Mouse (Mus musculus) layer of hippocampus, postnatal 14 days (tissue): ENCODE data around the gene Eif4a3. TPM values are rescaled to one million over a fixed set of nuclear protein-coding genes. Genes with fewer than 3 reads are reported as not detected.
"Not testable (repeated sequence)": the region's sequence is repeated elsewhere in the genome, so short reads cannot be mapped to it uniquely, and the experiment has no call there.

Experiments
- DNase-seq, 2 experiments: peaks; one replicate each; pipeline ENCODE4 v3.0.0; 2021 to 2022; ENCODE audit warnings: low spot score in 2 of 2, mixed read lengths in 1 of 2
- total RNA-seq, 2 experiments: library from RNA; stranded (reverse); gene quantifications; 2 replicates each; pipeline ENCODE4 v1.2.3; 2021

Eif4a3 gene
- total RNA-seq, 2 experiments from 2014 or later, result 90.1 to 91.0 TPM

DNA sequence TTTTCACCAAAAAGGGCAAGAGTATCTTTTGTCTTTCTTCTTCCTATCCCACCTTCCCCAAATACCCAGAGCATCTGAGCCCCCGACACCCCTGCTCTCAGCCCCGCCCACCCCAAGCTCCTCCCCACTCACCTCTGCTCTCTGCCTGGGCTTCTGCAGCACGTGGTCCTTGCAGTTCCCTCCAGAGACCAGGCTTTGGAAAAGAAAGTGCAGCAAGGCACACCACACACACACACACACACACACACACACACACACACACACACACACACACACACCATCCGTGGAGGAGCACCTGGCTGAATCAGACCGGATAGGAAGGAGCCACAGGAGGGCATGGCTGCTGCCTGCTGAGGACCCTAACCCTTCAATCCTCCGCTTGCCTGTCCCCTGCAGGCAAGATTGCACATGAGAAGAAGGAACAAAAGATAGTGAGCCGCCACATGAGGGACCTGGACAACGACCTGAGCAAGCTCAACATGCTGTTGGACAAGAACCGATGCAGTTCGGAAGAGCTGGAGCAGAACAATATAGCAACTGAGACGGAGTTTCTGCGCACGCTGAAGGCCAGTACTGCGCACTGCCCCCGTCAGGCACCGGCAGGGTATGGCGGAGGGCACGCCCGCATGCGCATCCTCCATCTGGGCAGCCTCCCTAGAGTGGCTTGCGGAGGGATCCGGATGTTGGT, 46.9 kb downstream of the Eif4a3 start:
- DNase-seq, result no peak

DNA sequence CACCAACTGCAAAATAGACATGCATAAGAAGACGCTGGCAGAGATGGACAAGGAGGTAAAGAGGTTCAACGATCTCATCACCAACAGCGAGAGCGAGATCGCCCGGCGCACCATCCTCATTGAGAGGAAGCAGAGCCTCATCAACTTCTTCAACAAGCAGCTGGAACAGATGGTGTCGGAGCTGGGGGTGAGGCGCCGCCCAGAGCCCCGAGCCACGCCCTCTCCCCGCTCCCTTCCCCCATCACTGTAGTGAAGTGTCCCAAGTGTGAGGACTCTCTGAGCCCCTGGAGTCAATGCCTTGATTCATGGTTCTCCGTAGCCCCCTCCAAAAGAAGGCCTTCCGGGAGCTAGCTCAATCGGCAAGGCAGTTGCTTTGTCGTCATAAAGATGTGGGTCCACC, 48.9 kb downstream of the Eif4a3 start:
- DNase-seq, result no peak

DNA sequence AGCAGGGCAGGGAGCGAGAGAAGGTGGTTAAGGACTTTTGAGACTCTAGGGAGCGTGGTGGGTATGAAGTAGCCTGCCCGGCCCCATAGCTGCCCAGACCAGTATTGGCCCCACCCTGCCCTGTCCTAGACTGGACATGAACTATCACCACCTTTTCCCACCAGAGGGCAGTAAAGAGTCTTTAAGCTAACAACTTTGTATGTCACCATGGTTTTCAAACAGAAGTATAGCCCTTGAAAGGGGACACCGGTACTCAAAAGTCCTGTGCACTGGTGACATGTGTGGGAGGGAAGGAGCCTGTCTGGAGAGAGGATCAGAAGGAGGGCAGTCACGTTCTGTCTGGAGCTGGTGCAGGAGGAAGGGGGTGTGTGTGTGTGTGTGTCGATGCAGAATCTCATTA, 50.9 kb downstream of the Eif4a3 start:
- DNase-seq, result peak in 1 of 2 experiments; percentile 64

DNA sequence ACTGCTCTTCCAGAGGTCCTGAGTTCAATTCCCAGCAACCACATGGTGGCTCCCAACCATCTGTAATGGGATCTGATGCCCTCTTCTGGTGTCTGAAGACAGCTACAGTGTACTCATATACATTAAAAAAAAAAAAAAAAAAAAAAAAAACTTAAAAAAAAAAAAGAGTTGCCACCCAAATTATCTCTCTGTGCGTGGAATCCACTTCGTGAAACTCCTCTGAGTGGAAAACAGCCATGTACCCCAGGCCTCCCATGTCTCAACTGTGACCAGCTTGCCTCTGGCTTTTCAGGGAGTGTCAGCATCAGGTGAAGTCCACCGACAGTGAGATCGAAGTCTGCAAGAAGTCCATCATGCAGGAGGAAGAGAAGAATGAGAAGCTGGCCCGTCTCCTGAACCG, 54.3 kb downstream of the Eif4a3 start:
- DNase-seq, result not testable (repeated sequence)

DNA sequence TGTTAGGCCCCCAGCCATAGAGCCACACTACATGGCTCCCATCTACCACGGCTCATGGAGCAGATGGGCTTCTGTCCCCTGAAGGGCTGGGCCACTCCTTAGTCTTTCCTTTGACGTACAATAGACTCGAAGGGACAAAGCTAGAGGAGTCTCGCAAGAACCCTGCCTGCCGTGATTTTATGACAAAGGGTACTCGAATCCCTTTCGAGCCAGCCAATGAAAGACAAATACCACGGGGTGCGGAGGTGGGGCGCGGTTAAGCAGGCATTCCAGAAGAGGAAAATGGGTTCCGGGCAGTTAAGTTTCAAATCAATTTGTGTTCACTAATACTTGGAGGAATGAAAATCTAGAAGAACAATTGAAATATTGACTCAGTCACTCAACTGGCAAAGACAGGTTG, 60.4 kb downstream of the Eif4a3 start:
- no peak for DNase-seq

Other genes with a start within 250 kb of the Eif4a3 start
- 10 to 100 TPM; 59.1 to 59.4 TPM for gene Cbx4, start 213.9 kb downstream of the Eif4a3 start, total RNA-seq
- 10 to 100 TPM; 79.7 to 81.0 TPM for gene Tbc1d16, start 71.6 kb downstream of the Eif4a3 start, total RNA-seq
- 1 to 10 TPM; 3.3 to 5.1 TPM for gene Ccdc40, start 71.5 kb downstream of the Eif4a3 start, total RNA-seq
- gene Gaa, start 32.2 kb downstream of the Eif4a3 start, total RNA-seq, result 100 to 1,000 TPM; 178 to 184 TPM
- under 1 TPM; 0.25 to 0.45 TPM for gene Card14, start 7.7 kb upstream of the Eif4a3 start, total RNA-seq
- gene Sgsh, start 55.4 kb upstream of the Eif4a3 start, total RNA-seq, result 1 to 10 TPM; 4.3 to 4.8 TPM
- 1 to 10 TPM; 4.3 to 6.0 TPM for gene Slc26a11, start 55.5 kb upstream of the Eif4a3 start, total RNA-seq
- gene Rnf213, start 93.0 kb upstream of the Eif4a3 start, total RNA-seq, result 1 to 10 TPM; 3.4 to 3.5 TPM
- 10 to 100 TPM; 26.3 to 27.7 TPM for gene Endov, start 191.3 kb upstream of the Eif4a3 start, total RNA-seq
- gene Nptx1, start 247.7 kb upstream of the Eif4a3 start, total RNA-seq, result 100 to 1,000 TPM; 297 to 306 TPM